Mouse (Mus musculus) NIH3T3 (cell line): ENCODE results near the gene Nenf.

Experiments used
- DNase-seq: peaks from one replicate; pipeline ENCODE4 v3.0.0-alpha.2; 2012; ENCODE audit warnings: low read depth

The Nenf gene

DNA sequence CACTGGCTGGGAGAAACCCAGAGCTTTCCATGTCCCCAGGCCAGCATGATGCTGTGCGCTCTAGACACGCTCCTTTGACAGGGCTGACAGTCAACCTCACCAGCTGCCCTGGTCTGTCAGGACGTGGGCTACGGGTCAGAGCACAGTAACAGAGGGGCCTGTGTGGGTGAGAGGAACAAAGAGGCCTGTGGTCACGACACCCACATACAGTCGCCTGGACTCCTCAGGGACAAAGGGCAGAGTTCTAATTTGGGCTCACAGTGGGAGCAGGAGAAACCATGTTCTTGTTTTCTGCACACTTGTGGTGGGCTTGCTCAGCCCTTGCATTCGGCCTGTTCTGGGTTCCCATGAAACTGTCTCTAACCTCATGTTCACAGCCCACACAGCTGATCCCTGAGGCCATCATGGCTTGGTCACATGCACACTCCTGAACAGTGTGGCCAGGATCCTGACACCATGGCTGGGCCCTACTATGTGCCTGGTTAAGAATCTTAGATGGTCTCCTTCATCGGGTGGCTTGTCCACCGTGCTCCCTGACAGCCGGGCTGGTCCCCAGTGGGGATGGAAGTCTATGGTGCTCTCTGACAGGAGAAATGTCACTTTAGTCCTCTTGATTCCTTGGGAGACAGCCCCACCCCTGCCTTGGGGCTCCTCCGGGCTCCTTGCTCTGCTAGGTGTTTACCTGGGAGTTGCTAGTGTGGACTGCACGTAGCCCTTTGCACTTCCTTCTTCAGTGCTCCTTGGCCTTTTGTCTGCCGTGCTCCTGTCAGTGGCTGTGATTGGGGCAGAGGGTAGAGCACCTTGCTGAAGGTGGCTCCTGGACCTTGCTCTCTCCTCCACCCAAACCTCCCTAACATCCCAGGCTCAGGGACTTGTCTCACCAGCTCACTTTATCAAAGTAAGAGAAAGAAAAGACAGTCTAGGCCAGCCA is 34.6 kb downstream of the Nenf start:
- DNase-seq, result no peak

DNA sequence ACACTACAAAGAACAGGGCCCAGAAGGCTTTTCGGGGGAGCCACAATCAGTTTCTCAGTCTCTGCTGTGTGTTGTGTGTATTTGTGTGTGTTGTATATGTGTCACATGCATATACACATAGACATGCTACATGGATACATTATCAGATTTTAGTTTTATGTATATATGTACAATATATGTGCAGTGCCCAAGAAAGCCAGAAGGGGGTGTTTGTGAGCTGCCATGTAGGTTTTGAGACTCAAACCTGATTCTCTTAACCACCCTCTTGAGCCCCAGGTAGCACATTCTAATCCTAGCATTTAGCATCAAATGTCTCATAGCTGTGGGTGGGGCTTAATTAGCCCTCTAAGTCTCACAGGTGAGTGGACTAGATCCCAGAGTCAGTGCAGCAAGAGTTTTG is 35.7 kb downstream of the Nenf start:
- DNase-seq, result peak; percentile 43

DNA sequence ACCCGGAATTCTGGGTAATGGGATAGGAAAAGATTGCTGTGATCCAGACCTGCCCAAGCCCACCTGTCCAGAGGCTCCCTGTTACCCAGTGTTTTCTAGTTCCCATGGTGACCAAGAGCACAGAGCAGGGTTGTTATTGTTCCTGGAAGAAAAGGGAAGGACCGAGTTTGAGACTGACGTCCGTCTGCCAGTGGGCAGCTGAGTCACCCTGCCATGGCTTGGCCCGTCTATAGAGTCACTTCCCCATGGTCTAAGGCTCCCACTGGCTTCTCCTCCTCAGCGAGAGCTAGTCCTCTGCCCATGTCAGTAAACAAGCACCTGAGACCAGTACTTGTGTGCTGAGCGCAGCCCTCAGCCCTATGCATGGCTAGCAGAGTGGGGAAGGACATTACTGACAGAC is 36.8 kb downstream of the Nenf start:
- no peak for DNase-seq

DNA sequence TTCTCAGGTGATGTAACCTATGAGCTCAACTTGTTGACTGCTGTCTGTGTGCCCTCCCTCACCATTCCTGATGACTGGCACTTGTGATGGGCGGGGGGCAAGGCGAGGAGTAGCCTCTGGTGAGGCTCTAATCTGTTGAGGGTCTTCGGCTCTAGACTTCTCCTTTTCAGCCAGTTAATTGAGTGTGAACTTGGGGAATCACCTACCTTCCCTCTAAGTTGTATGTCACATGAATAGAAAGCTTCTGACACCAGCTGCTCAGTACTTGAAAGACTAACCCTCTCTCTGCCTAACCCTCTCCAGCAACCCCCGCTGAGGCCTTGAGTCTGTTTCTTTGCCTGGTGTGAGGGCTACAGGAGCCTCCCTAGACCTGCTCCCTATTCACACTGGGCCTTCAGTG is 39.7 kb downstream of the Nenf start:
- no peak for DNase-seq

DNA sequence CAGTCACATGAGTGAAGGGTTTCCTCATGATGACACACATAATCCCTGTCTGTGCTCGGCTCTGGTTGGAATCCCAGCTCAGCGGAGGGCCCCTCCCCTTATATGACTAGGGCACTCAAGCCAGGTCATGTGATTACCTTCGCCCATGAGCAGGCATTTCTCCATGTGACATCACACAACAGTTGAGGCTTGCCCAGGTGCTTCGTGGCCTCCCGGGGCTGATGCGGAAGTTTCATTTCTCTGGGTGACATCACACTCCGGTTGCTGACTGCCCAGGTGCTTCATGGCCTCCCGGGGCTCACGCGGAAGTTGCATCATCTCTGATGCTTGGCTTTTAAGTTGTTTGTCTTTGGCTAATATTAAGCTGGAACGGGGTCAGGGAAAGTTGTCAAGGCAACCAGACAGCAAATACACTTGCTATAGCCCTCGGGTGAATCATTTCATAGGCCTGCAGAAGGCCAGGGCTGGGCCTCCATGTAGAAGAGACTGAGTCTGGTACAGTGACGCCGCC is 40.4 kb downstream of the Nenf start:
- DNase-seq, result peak; percentile 96

DNA sequence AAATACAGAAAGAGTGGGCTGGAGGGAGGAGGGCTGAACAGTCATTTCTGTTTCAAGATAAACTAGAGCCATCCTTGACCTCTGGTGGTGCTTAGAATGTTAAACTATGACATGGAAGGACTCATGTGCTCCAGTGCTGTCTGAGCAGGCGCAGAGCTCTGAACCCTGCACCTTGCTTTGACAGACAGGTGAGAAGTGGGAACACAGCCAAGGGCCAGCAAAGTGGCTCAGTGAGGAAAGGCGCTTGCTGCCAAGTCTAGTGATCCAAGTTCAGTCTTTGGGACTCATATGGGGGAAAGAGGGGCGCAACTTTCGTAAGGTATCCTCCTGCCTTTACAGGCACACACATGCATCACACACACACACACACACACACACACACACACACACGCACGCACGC is 41.8 kb downstream of the Nenf start:
- DNase-seq, result no peak

DNA sequence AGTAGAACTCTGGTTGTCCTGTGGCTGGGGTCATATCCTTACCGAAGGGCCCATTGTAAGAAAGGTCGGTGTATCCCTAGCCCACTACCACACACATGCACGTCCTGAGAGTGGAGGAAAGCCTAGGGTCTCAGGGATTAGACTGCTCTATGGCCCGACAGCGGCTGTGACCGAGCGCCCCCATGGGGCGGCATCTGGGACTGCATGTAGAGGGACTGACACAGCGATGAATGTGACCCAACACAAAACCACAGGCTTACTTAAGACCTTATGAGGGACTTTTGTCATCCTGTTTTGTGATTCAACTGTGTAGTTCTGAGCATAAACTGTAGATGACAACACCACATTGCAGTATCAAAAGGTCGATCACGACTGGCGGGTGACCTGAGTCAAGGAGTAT is 42.5 kb downstream of the Nenf start:
- DNase-seq, result peak; percentile 79

DNA sequence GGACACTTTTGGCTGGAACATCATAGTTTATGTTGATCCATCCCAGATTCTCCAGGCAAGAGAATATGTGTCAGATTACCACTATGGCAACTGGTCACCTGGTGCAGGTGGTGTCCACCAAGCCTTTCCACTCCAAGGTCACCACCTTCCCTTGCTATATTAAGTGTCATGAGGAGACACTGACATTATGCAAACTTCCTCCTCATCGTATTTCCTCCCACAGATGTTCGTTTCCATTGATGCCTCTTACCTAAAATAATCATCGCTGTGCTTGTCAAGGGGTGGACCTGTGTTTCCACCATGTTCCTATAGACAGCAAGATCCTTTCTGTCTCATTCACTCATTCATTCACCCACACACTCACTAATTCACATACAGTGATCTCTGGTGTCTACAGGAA is 45.3 kb downstream of the Nenf start:
- DNase-seq, result no peak

DNA sequence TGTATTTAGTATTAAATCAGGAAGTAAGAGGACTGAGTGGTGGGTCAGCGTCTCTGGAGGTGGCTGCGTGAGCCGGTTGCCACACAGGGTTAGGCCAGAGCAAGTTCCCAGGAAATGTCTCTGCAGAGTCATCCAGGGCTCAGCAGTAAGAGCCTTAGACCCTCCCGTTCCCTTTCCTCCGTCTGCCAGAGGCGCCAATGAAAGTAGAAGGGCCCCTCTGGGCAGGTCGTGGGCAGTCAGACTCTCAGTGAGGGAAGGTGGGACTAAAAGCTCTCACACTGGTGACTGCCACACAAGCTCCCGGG is 48.4 kb downstream of the Nenf start:
- no peak for DNase-seq

DNA sequence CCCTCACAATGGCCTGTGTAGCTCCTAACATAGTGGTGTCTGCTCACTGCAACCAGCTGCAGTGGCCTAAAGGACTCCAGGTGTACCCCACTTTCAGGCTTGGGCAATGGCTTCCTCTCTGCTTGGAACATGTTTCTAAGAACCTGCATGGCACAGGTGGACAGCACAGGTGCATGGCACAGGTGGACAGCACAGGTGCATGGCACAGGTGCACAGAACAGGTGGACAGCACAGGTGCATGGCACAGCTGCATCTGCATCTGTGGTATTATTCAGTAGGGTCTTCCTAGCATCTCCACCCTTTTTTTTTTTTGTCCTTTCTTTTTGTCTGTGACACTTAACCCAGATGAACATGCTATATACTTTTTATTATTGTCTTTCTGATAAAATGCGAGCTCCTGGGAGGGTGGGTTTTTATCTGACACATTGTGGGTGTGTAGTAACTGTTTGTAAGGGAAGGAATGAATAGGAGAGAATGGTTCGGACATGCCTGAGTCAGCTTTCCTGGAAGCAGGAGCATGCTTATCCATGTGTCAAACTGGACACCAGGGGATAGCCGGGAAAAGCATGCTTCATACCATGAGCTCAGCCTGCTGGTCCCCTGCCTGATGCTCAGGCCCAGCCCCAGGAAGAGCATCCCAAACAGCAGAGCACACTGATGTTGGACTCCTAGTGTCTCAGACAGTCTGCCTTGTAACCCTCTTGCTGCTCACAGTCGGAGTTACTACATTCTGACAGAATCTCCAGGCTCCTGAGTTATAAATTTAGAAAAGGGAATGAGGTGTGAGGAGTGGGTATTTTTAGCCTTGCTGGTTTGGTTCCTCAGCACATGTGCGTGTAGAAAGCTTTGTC is 49.0 kb downstream of the Nenf start:
- DNase-seq, result peak; percentile 75

DNA sequence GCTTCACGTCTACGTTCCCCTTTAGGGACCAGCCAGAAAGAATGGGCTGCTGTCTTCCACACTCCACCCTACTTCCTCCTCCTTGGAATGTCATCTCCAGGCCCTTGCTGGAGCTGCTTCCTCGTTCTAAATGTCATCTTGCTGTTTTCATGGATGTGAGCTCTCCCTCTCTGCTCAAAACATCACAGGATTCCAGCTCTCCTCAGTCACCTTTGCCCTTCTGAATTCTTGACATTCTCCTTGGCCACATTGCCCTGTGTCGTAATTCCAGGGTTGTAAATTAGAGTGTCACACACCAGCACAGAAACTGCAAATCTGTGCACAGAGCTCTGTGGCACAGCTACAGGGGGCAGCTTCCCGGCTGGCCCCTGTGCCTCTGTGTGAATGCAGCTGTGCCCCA is 50.1 kb downstream of the Nenf start:
- DNase-seq, result peak; percentile 83

DNA sequence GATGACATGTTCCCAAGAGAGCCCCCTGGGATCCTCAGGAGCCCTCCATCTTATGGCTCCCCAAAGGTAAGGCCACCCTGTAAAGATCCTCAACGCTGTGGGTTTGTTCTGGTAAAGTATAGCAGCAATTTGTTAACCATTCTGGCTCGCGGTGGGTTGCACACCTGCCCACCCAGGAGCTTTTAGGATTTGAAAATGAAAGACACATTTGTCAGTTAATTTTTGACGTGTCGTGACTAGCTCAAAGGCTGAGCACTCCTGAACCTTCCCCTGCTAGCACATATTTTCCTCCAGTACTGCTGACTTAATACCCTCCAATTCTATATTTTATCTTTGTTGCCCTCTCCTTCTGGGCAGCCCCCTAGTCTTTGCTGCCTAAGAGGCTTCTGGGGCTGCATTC is 50.8 kb downstream of the Nenf start:
- DNase-seq, result no peak

DNA sequence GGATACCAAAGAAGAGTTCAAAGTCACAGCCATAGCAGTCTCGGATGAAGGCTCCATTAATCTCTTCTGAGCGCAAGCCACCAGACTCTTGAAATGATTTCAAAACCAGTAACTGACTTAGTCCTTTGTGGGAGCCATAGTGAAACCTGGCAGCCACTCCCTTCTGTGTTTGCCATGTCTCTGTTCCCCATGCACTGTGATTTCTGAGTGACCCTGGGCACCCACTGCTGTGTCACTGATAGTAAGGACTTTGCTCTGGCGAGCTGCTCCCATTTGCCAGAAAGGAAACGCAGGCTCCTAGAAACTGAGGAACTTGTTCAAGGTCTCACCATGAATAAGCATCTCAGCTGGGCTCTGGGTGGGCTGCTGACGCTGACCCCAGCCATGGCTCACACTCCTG is 54.5 kb downstream of the Nenf start:
- no peak for DNase-seq

DNA sequence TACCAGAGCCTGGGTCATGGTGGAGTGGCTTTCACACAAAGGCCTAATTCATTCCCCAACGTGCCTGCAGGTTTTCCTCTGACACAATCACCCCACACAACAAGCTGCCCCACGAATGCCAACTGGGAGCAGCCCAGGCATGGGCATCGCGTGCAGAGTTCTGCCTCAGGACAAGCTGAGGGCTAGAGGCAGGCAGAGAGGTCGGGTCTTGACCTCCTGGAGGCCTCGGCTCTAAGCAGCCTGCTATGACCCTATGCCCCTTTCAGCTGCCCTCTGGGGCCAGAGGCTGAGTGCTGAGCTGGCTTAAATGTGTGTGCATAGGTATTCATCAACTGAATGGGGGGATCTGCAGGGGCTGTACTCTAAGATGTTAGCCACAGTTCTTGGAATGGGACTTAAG is 56.1 kb downstream of the Nenf start:
- no peak for DNase-seq

DNA sequence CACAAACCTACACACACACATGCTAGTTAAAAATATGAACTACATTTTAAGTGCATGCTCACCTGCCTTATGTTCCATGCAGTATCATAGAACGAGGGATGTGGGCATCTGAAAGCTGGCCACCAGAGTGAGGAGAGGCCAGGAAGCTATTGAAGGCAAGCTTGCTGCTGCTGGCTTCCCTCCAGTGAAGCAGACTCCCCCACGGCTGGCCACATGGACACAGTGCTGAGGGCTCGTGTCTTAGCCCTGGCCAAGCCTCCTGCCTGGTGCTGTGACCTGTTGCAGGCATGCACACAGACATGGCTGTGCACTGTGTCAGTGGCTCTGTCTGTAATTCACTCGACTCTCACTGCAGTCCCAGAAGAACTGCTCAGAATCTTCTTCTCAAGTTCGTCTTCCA is 58.3 kb downstream of the Nenf start:
- DNase-seq, result no peak

DNA sequence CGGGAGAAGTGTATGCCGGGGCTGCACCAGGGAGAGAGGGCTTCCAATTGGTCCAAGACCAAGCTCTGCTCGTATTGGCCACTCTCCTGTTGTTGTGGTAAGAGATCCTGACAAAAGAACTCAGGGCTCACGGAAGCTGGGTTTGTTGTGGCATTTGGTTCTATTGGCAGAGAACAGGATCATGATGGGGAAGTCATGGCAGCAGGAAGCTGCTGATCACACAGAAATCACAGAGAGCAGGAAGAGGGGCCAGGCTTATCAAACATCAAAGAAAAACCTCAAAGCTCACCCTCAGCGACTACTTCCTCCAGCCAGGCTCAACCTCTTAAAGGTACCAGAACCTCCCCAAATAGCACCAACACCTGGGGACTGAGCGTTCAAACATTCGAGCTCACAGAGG is 58.9 kb downstream of the Nenf start:
- no peak for DNase-seq

DNA sequence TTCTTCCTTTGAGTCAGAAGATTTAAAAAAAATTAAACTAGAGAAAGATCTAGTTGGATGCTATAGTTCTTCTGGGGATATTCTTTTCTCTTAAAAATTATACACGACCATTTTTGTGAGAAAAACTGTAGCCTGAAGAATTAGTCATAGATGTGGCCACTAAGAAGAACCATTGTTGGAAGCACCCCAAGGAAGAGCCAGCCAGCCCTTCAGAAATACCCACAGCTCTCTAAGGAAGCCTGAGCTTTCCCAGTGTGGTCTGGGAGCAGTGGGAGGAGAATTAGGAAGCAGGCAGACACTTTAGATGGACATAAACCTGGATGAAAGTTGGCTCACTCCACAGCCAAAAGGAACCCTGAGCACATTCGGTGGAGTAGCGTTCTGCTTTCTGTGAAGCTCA is 59.5 kb downstream of the Nenf start:
- peak; percentile 62 for DNase-seq

DNA sequence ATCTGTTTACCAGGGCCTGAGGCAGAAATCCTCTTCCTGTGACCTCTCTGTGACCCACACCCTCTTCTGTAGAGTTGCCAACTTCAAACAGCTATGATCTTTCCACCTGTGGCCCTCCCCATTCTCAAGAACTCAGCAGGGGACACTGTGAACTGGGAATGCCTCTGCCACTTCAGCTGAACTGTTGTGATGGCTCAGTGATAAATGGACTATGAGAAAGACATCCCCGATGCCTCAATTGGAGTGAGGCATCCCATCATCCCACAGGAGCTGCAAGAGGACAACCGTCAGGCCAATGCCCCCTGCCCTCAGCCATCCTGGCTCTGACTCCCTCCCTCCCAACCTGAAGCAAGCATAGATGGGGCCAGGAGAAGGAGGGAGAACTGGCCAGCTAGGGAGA is 60.0 kb downstream of the Nenf start:
- no peak for DNase-seq

DNA sequence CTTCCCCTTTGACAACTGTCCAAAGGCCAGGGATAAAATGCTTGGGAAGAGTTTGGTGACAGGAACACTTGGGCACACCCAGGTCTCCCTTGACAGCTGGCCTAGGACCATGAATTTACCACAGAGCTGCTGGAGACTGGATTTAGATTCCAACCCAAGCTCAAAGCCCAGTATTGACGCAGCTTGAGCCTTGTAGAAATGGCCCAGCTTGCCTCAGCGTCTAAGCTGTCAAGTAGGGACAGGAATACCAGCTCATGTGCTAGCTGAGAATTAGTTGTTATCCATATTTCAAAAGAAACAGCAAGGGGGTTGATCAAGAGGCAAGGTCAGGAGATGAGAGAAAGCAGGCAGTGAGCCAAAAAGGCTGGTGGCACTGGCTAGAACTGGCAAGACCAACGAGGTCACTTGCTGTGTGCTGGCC is 60.6 kb downstream of the Nenf start:
- DNase-seq, result no peak
